Mouse (Mus musculus): ENCODE measurements around the gene Notch2.
"Not testable (repeated sequence)": the region's sequence is repeated elsewhere in the genome, so short reads cannot be mapped to it uniquely, and the experiment has no call there.

The Notch2 gene

GRCm38 (mm10) chr3:98108416-98108815 is 95.1 kb downstream of the Notch2 start:
- in situ Hi-C loops (cut with MboI; ENCODE audit: low pct_unique_long_range_greater_than_20kb in 1 of 2, low sequenced_read_pairs in 2 of 2, unreplicated experiment in 1 of 2): no loop called here

DNA sequence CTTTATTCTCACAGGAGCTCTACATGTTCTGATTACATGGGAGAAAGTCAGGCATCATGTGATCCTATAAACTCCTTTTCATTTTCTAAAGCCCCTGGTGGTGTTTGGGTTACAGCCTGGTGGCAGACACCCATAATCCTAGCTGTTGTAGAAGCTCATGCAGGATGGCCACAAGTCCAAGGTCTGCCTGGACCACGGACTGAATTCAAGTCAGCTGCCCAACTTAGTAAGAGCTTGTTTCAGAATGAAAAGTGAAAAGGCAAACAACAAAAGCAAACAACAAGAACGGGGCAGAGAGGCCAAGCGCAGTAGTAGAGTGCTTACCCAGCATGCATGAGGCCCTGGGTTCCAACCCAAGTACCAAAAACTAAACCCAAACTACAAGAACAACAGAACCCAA is 95.5 kb downstream of the Notch2 start:
- in situ Hi-C loops (cut with MboI; ENCODE audit: low pct_unique_long_range_greater_than_20kb in 1 of 2, low sequenced_read_pairs in 2 of 2, unreplicated experiment in 1 of 2): no loop called here

- in situ Hi-C loops (cut with MboI; ENCODE audit: low pct_unique_long_range_greater_than_20kb in 1 of 2, low sequenced_read_pairs in 2 of 2, unreplicated experiment in 1 of 2): no loop called here
These were observed 97.3 kb downstream of the Notch2 start for GRCm38 (mm10) chr3:98110610-98111009.

- in situ Hi-C loops (cut with MboI; ENCODE audit: low pct_unique_long_range_greater_than_20kb in 1 of 2, low sequenced_read_pairs in 2 of 2, unreplicated experiment in 1 of 2): no loop called here
These were observed 104.9 kb downstream of the Notch2 start for GRCm38 (mm10) chr3:98118252-98118651.

DNA sequence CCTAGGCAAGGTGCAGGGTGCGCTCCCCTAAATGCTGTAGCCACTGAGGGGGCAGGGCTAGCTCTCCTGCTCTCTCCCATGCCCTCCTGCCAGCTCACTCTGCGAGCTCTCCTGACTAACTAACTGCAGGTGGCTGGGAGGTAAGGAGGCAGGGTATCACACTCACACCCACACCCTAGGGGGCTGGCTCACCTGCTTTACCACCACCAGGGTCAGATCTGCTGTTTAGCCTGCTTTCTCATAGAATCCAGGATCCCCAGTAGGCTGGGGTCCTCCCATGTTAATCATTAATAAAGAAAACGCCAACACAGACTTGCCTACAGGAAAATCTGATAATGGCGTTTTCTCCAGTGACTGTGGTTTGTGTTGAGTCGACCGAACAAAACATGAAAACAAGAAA is 106.0 kb downstream of the Notch2 start:
- in situ Hi-C loops (cut with MboI; ENCODE audit: low pct_unique_long_range_greater_than_20kb in 1 of 2, low sequenced_read_pairs in 2 of 2, unreplicated experiment in 1 of 2): no loop called here

DNA sequence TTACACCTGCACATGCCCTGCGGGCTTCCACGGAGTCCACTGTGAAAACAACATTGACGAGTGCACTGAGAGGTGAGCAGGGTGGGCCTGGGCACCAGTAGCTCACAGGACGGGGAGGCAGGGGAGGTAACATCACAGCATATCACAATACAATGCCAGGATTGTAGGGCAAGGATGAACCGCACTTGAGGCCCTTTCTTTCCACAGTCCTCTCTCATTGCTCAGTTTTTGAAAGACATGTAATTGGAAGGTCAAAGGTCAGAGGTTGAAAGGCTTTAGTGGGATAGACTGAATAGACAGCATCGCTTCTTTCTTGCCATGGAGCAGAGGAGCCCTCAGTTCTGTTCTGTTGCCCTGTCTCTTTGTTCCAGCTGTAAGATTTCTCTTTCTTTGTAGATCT is 107.6 kb downstream of the Notch2 start:
- in situ Hi-C loops (cut with MboI; ENCODE audit: low pct_unique_long_range_greater_than_20kb in 1 of 2, low sequenced_read_pairs in 2 of 2, unreplicated experiment in 1 of 2): no loop called here

DNA sequence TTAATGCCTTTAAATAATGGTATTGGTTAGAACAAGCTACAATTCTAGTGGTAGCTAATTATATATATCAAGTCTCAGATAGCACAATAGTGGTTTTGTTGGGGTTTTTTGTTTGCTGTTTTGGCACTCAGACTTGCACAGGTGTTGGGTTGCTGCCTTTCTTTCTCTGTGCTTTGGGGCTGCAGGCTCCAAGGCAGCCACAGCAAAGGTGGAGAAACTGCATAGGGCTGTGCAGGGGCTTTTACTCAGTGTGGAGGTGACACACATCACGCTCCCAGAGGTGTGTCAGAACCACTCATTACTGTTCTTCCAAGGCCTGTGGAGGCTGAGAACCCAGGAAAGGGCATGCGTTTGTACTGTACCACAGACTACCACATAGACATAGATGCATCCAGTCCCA is 114.4 kb downstream of the Notch2 start:
- in situ Hi-C loops (cut with MboI; ENCODE audit: low pct_unique_long_range_greater_than_20kb in 1 of 2, low sequenced_read_pairs in 2 of 2, unreplicated experiment in 1 of 2): no loop called here

DNA sequence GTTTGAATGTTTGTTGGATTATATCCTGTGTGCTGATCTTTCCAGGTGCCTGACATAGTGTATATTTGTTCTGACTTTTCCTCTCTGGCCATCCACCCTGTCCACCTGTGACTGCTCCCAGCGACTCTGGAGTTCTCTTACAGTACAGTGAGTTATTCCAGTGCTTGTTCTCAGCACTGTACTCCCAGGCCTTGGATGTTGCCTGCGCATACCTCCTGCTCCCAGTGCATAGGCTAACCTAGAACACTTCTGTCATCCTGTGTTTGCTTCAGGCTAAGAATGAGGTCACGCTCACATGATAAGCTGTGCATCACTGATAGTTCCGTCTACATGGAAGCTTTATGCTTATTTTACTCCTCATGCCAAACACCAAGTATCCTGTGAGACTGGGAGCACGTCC is 115.4 kb downstream of the Notch2 start:
- in situ Hi-C loops (cut with MboI; ENCODE audit: low pct_unique_long_range_greater_than_20kb in 1 of 2, low sequenced_read_pairs in 2 of 2, unreplicated experiment in 1 of 2): no loop called here

DNA sequence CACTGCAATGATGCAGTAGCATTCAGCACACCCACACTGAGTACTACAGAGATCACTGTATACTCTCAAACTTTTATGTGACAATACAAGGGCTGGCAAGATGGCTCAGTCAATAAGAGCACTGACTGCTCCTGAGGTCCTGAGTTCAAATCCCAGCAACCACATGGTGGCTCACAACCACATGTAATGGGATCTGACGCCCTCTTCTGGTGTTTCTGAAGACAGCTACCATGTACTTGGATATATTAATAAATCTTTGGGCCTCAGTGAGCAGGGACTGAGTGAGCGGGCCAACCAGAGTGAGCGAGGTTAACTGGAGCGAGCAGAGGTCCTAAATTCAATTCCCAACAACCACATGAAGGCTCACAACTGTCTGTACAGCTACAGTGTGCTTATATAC is 118.8 kb downstream of the Notch2 start:
- in situ Hi-C loops (cut with MboI; ENCODE audit: low pct_unique_long_range_greater_than_20kb in 1 of 2, low sequenced_read_pairs in 2 of 2, unreplicated experiment in 1 of 2): not testable (repeated sequence)

DNA sequence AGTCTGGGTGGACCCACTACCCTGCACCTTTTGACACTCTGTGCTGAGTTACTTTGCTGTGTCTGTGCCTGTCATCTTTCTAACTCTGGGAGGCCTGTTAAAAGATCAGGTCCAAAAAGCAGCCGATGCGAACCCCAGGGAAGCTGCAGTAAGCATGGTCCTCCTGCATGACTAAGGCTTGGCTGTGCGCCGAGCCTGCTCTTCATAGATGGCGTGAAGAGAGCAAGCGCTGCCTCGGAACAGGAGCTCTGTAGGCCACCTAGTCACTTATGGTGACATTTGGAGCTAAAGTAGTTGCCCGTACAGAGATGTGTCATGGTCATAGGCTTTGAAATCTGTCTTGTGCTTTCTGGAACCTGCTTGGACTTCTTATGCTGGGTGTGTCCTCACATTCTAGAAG is 119.3 kb downstream of the Notch2 start:
- in situ Hi-C loops (cut with MboI; ENCODE audit: low pct_unique_long_range_greater_than_20kb in 1 of 2, low sequenced_read_pairs in 2 of 2, unreplicated experiment in 1 of 2): no loop called here

DNA sequence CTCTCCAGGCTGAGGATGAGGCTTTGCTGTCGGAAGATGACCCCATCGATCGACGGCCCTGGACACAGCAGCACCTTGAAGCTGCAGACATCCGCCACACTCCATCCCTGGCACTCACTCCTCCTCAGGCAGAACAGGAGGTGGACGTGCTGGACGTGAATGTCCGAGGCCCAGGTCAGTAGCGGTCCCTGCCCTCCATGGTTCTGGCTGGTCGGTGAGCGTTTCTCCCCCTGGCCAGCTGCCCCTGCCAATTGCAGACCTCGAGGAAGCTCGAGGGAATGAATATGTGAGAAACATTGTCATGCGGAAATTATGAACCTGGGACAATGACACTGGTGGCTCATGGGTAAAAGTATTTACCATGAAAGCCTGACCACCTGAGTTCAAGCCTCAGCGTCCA is 128.1 kb downstream of the Notch2 start:
- in situ Hi-C loops (cut with MboI; ENCODE audit: low pct_unique_long_range_greater_than_20kb in 1 of 2, low sequenced_read_pairs in 2 of 2, unreplicated experiment in 1 of 2): no loop called here

DNA sequence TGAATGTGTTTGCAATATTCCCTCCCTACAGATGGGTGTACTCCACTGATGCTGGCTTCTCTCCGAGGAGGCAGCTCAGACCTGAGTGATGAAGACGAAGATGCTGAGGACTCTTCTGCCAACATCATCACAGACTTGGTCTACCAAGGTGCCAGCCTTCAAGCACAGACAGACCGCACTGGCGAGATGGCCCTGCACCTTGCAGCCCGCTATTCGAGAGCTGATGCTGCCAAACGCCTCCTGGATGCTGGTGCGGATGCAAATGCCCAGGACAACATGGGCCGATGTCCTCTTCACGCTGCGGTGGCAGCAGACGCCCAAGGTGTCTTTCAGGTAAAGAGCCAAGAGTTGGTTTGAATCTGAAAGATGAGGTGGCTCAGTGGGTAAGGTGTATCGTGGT is 129.5 kb downstream of the Notch2 start:
- in situ Hi-C loops (cut with MboI; ENCODE audit: low pct_unique_long_range_greater_than_20kb in 1 of 2, low sequenced_read_pairs in 2 of 2, unreplicated experiment in 1 of 2): no loop called here

DNA sequence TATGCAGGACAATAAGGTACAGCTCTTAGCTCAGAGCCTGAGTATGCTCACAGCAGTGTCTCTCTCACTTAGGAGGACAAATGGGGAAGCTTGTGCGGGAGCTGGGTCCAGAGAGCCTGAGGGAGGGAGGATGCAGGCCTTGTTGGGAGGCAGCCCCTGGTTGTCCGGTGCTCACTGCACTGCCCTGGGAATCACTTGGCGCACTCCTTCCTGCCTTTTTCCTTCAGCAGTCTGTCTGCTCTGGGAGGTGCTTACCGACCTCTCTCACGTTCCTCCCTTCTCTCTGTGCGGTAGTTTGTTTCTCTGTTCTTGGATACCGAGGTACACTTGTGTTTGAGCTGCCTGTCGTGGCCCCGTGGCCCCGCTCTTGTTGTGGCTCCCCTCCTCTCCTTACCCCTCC is 131.9 kb downstream of the Notch2 start:
- in situ Hi-C loops (cut with MboI; ENCODE audit: low pct_unique_long_range_greater_than_20kb in 1 of 2, low sequenced_read_pairs in 2 of 2, unreplicated experiment in 1 of 2): no loop called here

DNA sequence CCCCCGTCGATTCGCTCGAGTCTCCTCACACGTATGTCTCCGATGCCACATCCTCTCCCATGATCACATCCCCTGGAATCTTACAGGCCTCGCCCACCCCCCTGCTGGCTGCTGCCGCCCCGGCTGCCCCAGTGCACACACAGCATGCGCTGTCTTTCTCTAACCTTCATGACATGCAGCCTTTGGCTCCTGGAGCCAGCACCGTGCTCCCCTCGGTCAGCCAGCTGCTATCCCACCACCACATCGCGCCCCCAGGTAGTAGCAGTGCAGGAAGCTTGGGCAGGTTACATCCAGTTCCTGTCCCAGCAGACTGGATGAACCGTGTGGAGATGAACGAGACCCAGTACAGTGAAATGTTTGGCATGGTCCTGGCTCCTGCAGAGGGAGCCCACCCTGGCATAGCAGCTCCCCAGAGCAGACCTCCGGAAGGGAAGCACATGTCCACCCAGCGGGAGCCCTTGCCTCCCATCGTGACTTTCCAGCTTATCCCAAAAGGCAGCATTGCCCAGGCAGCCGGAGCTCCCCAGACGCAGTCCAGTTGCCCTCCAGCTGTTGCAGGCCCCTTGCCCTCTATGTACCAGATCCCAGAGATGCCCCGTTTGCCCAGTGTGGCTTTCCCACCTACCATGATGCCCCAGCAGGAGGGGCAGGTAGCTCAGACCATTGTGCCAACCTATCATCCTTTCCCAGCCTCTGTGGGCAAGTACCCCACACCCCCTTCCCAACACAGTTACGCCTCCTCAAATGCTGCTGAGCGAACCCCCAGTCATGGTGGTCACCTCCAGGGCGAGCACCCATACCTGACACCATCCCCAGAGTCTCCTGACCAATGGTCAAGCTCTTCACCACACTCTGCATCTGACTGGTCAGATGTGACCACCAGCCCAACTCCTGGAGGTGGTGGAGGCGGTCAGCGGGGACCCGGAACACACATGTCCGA is 133.4 kb downstream of the Notch2 start:
- in situ Hi-C loops (cut with MboI; ENCODE audit: low pct_unique_long_range_greater_than_20kb in 1 of 2, low sequenced_read_pairs in 2 of 2, unreplicated experiment in 1 of 2): no loop called here

DNA sequence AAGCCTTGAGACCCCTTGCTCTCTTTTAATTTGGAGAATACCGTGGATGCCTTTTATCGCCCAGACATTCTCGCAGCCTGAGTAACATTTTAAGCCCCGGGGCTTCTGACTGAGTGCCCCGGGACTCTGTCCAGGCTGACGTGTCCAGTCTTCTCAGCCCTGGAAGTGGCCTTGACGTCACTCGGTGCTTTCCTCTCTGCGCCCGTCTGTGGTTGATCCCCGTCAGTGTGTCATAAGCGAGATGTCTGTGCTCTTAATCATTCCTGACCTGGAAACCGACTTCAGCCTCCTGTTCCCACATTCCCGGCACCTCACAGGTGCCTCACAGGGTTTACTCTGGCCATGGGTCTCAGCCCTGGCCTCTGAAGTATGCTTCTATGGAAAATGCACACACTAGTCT is 134.4 kb downstream of the Notch2 start:
- in situ Hi-C loops (cut with MboI; ENCODE audit: low pct_unique_long_range_greater_than_20kb in 1 of 2, low sequenced_read_pairs in 2 of 2, unreplicated experiment in 1 of 2): no loop called here

- in situ Hi-C loops (cut with MboI; ENCODE audit: low pct_unique_long_range_greater_than_20kb in 1 of 2, low sequenced_read_pairs in 2 of 2, unreplicated experiment in 1 of 2): no loop called here
These were observed 136.6 kb downstream of the Notch2 start for GRCm38 (mm10) chr3:98149881-98150280.

GRCm38 (mm10) chr3:98151016-98151415 is 137.7 kb downstream of the Notch2 start:
- in situ Hi-C loops (cut with MboI; ENCODE audit: low pct_unique_long_range_greater_than_20kb in 1 of 2, low sequenced_read_pairs in 2 of 2, unreplicated experiment in 1 of 2): no loop called here

GRCm38 (mm10) chr3:98153460-98153859 is 140.1 kb downstream of the Notch2 start:
- in situ Hi-C loops (cut with MboI; ENCODE audit: low pct_unique_long_range_greater_than_20kb in 1 of 2, low sequenced_read_pairs in 2 of 2, unreplicated experiment in 1 of 2): no loop called here

DNA sequence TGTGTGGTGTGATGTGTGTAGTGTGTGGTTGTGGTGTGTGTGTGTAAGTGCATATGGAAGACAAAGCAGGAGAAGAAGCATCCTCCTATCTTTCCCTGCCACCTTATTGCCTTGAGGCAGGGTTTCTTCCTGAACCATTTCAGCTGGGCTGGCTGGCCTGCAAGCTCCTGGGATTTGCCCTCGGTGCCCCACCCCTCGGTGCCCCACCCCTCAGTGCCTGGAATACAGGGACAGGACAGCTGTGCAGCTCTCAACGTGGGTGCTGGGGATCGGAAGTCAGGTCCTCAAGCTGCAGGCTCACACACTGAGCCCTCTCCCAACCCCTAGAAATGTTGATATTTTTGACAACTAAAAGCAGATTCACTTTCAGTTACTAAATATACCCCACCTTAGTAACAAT is 142.8 kb downstream of the Notch2 start:
- in situ Hi-C loops (cut with MboI; ENCODE audit: low pct_unique_long_range_greater_than_20kb in 1 of 2, low sequenced_read_pairs in 2 of 2, unreplicated experiment in 1 of 2): no loop called here

DNA sequence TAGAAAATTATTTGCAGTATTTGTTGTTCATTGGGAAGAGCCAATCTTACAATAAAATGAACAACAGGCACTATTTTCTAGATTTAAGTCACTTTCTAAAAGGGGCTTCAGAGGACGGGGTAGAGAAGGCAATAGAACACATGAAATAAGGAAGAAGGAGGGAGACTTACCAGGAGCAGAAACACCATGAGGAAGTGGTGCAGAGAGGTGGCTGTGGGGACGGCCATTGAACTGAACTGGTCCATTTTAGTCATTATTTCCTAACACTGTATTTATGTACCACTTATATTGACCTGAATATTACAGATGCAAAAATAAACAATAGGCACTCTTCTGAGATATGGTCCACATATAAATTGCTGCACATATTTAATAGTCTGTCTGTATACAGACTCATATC is 143.7 kb downstream of the Notch2 start:
- in situ Hi-C loops (cut with MboI; ENCODE audit: low pct_unique_long_range_greater_than_20kb in 1 of 2, low sequenced_read_pairs in 2 of 2, unreplicated experiment in 1 of 2): no loop called here

All from mouse embryonic stem cell (cell line).